Mouse (Mus musculus): ENCODE measurements around the gene Nfatc2ip. TPM values are rescaled to one million over a fixed set of nuclear protein-coding genes. Genes with fewer than 3 reads are reported as not detected.

Nfatc2ip gene
- polyA plus RNA-seq, 1 experiment from 2014 or later = 2.0 TPM

GRCm38 (mm10) chr7:126368367-126368766, 28.2 kb downstream of the Nfatc2ip start:
- no peak overlapping the region for H3K4me3 ChIP-seq (ENCODE audit: control insufficient read depth in 1 of 2, insufficient read depth in 1 of 2, low read depth in 1 of 2, low read length in 2 of 2)
- peaks cover 43% of the 10 kb centered on the region for H3K36me3 ChIP-seq (ENCODE audit: control insufficient read depth, insufficient read depth, low read length)
- WGBS = 81% methylated on average over 8 of the region's 8 CpGs
- no peaks in the 10 kb centered on the region for H3K9me3 ChIP-seq (ENCODE audit: control insufficient read depth, low read length)
- no peak for ATAC-seq (ENCODE audit: insufficient number of reproducible peaks, insufficient read depth, low FRiP score, low read depth)
- no peak overlapping the region for H3K9ac ChIP-seq (ENCODE audit: low read length)
- no peaks in the 10 kb centered on the region; a peak in 1 of 4 replicates for H3K4me1 ChIP-seq (ENCODE audit: control insufficient read depth in 2 of 2, insufficient read depth in 2 of 2, low read length in 2 of 2)
- no peak overlapping the region for H3K27ac ChIP-seq (replicated peaks in 1 of 2; ENCODE audit: control insufficient read depth in 1 of 2, insufficient read depth in 1 of 2, low read depth in 2 of 2, low read length in 2 of 2)
- no peak overlapping the region for H3K4me2 ChIP-seq (ENCODE audit: low read length)
- H3K27me3 ChIP-seq (ENCODE audit: control insufficient read depth, insufficient read depth, low read length) = no peaks in the 10 kb centered on the region

- 76% methylated on average over 10 of the region's 10 CpGs for WGBS
- Histone ChIP-seq H3K4me2 (ENCODE audit: low read length) (no peak overlapping the region), H3K27me3 (ENCODE audit: control insufficient read depth, insufficient read depth, low read length) (no peaks in the 10 kb centered on the region), H3K9me3 (ENCODE audit: control insufficient read depth, low read length) (no peaks in the 10 kb centered on the region), H3K36me3 (ENCODE audit: control insufficient read depth, insufficient read depth, low read length) (peaks cover 36% of the 10 kb centered on the region), H3K4me3 (ENCODE audit: control insufficient read depth in 1 of 2, insufficient read depth in 1 of 2, low read depth in 1 of 2, low read length in 2 of 2) (no peak overlapping the region), H3K4me1 (ENCODE audit: control insufficient read depth in 2 of 2, insufficient read depth in 2 of 2, low read length in 2 of 2) (no peaks in the 10 kb centered on the region; a peak in 1 of 4 replicates), H3K27ac (replicated peaks in 1 of 2; ENCODE audit: control insufficient read depth in 1 of 2, insufficient read depth in 1 of 2, low read depth in 2 of 2, low read length in 2 of 2) (no peak overlapping the region), H3K9ac (ENCODE audit: low read length) (no peak overlapping the region)
- ATAC-seq (ENCODE audit: insufficient number of reproducible peaks, insufficient read depth, low FRiP score, low read depth) = no peak
Observed at GRCm38 (mm10) chr7:126367636-126368035, 28.9 kb downstream of the Nfatc2ip start.

- H3K27me3 ChIP-seq (ENCODE audit: control insufficient read depth, insufficient read depth, low read length) = no peaks in the 10 kb centered on the region
- 0 out of 2 replicates have a peak, but pooled peaks cover 3% of the 10 kb centered on the region for H3K36me3 ChIP-seq (ENCODE audit: control insufficient read depth, insufficient read depth, low read length)
- no peak overlapping the region for H3K27ac ChIP-seq (replicated peaks in 1 of 2; ENCODE audit: control insufficient read depth in 1 of 2, insufficient read depth in 1 of 2, low read depth in 2 of 2, low read length in 2 of 2)
- H3K4me2 ChIP-seq (ENCODE audit: low read length) = no peak overlapping the region
- no peak overlapping the region for H3K4me3 ChIP-seq (ENCODE audit: control insufficient read depth in 1 of 2, insufficient read depth in 1 of 2, low read depth in 1 of 2, low read length in 2 of 2)
- no peak for ATAC-seq (ENCODE audit: insufficient number of reproducible peaks, insufficient read depth, low FRiP score, low read depth)
- H3K4me1 ChIP-seq (ENCODE audit: control insufficient read depth in 2 of 2, insufficient read depth in 2 of 2, low read length in 2 of 2) = no peaks in the 10 kb centered on the region
- WGBS = 76% methylated on average over 6 of the region's 6 CpGs
- H3K9me3 ChIP-seq (ENCODE audit: control insufficient read depth, low read length) = no peaks in the 10 kb centered on the region
- no peak overlapping the region for H3K9ac ChIP-seq (ENCODE audit: low read length)
Observed at GRCm38 (mm10) chr7:126363038-126363437, 33.5 kb downstream of the Nfatc2ip start.

GRCm38 (mm10) chr7:126359049-126359448, 37.5 kb downstream of the Nfatc2ip start:
- Histone ChIP-seq H3K36me3 (ENCODE audit: control insufficient read depth, insufficient read depth, low read length) (no peaks in the 10 kb centered on the region), H3K4me1 (ENCODE audit: control insufficient read depth in 2 of 2, insufficient read depth in 2 of 2, low read length in 2 of 2) (peaks cover 0 to 9% of the 10 kb centered on the region in 2 experiments; a peak in 2 of 4 replicates), H3K9ac (ENCODE audit: low read length) (no peak overlapping the region), H3K9me3 (ENCODE audit: control insufficient read depth, low read length) (no peaks in the 10 kb centered on the region), H3K4me3 (ENCODE audit: control insufficient read depth in 1 of 2, insufficient read depth in 1 of 2, low read depth in 1 of 2, low read length in 2 of 2) (no peak overlapping the region), H3K4me2 (ENCODE audit: low read length) (peak overlapping the region; percentile 31), H3K27me3 (ENCODE audit: control insufficient read depth, insufficient read depth, low read length) (no peaks in the 10 kb centered on the region), H3K27ac (replicated peaks in 1 of 2; ENCODE audit: control insufficient read depth in 1 of 2, insufficient read depth in 1 of 2, low read depth in 2 of 2, low read length in 2 of 2) (no peak overlapping the region)
- ATAC-seq (ENCODE audit: insufficient number of reproducible peaks, insufficient read depth, low FRiP score, low read depth) = no peak
- 50% methylated on average over 13 of the region's 13 CpGs for WGBS

- H3K4me3 ChIP-seq (ENCODE audit: control insufficient read depth in 1 of 2, insufficient read depth in 1 of 2, low read depth in 1 of 2, low read length in 2 of 2) = no peak overlapping the region
- no peak overlapping the region for H3K9ac ChIP-seq (ENCODE audit: low read length)
- H3K4me2 ChIP-seq (ENCODE audit: low read length) = no peak overlapping the region
- no peak overlapping the region for H3K27ac ChIP-seq (replicated peaks in 1 of 2; ENCODE audit: control insufficient read depth in 1 of 2, insufficient read depth in 1 of 2, low read depth in 2 of 2, low read length in 2 of 2)
- H3K9me3 ChIP-seq (ENCODE audit: control insufficient read depth, low read length) = no peaks in the 10 kb centered on the region
- peaks cover 0 to 9% of the 10 kb centered on the region in 2 experiments; a peak in 2 of 4 replicates for H3K4me1 ChIP-seq (ENCODE audit: control insufficient read depth in 2 of 2, insufficient read depth in 2 of 2, low read length in 2 of 2)
- no peaks in the 10 kb centered on the region for H3K27me3 ChIP-seq (ENCODE audit: control insufficient read depth, insufficient read depth, low read length)
- no peaks in the 10 kb centered on the region for H3K36me3 ChIP-seq (ENCODE audit: control insufficient read depth, insufficient read depth, low read length)
- no peak for ATAC-seq (ENCODE audit: insufficient number of reproducible peaks, insufficient read depth, low FRiP score, low read depth)
- WGBS = 91% methylated on average over 9 of the region's 9 CpGs
Observed at GRCm38 (mm10) chr7:126358413-126358812, 38.1 kb downstream of the Nfatc2ip start.

GRCm38 (mm10) chr7:126357838-126358237, 38.7 kb downstream of the Nfatc2ip start:
- no peak for ATAC-seq (ENCODE audit: insufficient number of reproducible peaks, insufficient read depth, low FRiP score, low read depth)
- no peak overlapping the region for H3K4me3 ChIP-seq (ENCODE audit: control insufficient read depth in 1 of 2, insufficient read depth in 1 of 2, low read depth in 1 of 2, low read length in 2 of 2)
- no peak overlapping the region for H3K9ac ChIP-seq (ENCODE audit: low read length)
- no peaks in the 10 kb centered on the region for H3K36me3 ChIP-seq (ENCODE audit: control insufficient read depth, insufficient read depth, low read length)
- 84% methylated on average over 6 of the region's 6 CpGs for WGBS
- H3K4me2 ChIP-seq (ENCODE audit: low read length) = no peak overlapping the region
- H3K27ac ChIP-seq (replicated peaks in 1 of 2; ENCODE audit: control insufficient read depth in 1 of 2, insufficient read depth in 1 of 2, low read depth in 2 of 2, low read length in 2 of 2) = no peak overlapping the region
- H3K4me1 ChIP-seq (ENCODE audit: control insufficient read depth in 2 of 2, insufficient read depth in 2 of 2, low read length in 2 of 2) = peaks cover 0 to 9% of the 10 kb centered on the region in 2 experiments; a peak in 2 of 4 replicates
- H3K27me3 ChIP-seq (ENCODE audit: control insufficient read depth, insufficient read depth, low read length) = no peaks in the 10 kb centered on the region
- no peaks in the 10 kb centered on the region for H3K9me3 ChIP-seq (ENCODE audit: control insufficient read depth, low read length)

GRCm38 (mm10) chr7:126356793-126357591, 39.5 kb downstream of the Nfatc2ip start:
- no peak for ATAC-seq (ENCODE audit: insufficient number of reproducible peaks, insufficient read depth, low FRiP score, low read depth)
- Histone ChIP-seq H3K9me3 (ENCODE audit: control insufficient read depth, low read length) (no peaks in the 10 kb centered on the region), H3K4me1 (ENCODE audit: control insufficient read depth in 2 of 2, insufficient read depth in 2 of 2, low read length in 2 of 2) (peaks cover 0 to 9% of the 10 kb centered on the region in 2 experiments; a peak in 2 of 4 replicates), H3K27ac (replicated peaks in 1 of 2; ENCODE audit: control insufficient read depth in 1 of 2, insufficient read depth in 1 of 2, low read depth in 2 of 2, low read length in 2 of 2) (no peak overlapping the region), H3K4me2 (ENCODE audit: low read length) (no peak overlapping the region), H3K9ac (ENCODE audit: low read length) (no peak overlapping the region), H3K36me3 (ENCODE audit: control insufficient read depth, insufficient read depth, low read length) (no peaks in the 10 kb centered on the region), H3K4me3 (ENCODE audit: control insufficient read depth in 1 of 2, insufficient read depth in 1 of 2, low read depth in 1 of 2, low read length in 2 of 2) (no peak overlapping the region), H3K27me3 (ENCODE audit: control insufficient read depth, insufficient read depth, low read length) (no peaks in the 10 kb centered on the region)
- 45% methylated on average over 7 of the region's 7 CpGs for WGBS

Measured in heart, embryonic 14.5 days (tissue).